Mouse (Mus musculus): Measurements from ENCODE around the gene Plg.

- no peak for TF ChIP-seq CTCF (conservative IDR thresholded peaks at IDR 0.05; ENCODE audit: low read length)
- no peak for TF ChIP-seq NANOG (IDR thresholded peaks at IDR 0.05; ENCODE audit: borderline replicate concordance, low read length)
- TF ChIP-seq POU5F1 (IDR thresholded peaks at IDR 0.05; ENCODE audit: borderline replicate concordance, low read length) = no peak
Measured at GRCm38 (mm10) chr17:12337156-12337555, 41.3 kb upstream of the Plg start.

Data from E14TG2a.4 (cell line).